Comparison of ENCODE assay signal across 13 mouse cellular contexts in genomic region chr15:11744903-11745302, GRCm38 (mm10).
A peak's percentile ranks its signal among the peaks of the same experiment; 100 is the strongest.
DNase-seq lines count a peak whose midpoint lies in the region; ATAC-seq and TF ChIP-seq lines count a peak whose summit lies in the region.
"Had no signal": no experiment of that assay in that cellular context is flagged by ENCODE, and none has a peak within 500 bp of the region (broad histone marks: within the 10 kb centered on the region; RNA-seq: fewer than 3 reads in every experiment).

No protein-coding gene starts in this region.

- no peaks in the 10 kb centered on the region for H3K9me3 ChIP-seq in intestine, embryonic 14.5 days (ENCODE audit: control insufficient read depth, low read length)
- no peaks in the 10 kb centered on the region for H3K9me3 ChIP-seq in intestine, postnatal 0 days (ENCODE audit: control insufficient read depth)
- no peaks in the 10 kb centered on the region for H3K9me3 ChIP-seq in intestine, embryonic 16.5 days (ENCODE audit: control insufficient read depth, low read length)
- H3K9me3 ChIP-seq in hindbrain, embryonic 10.5 days = no peaks in the 10 kb centered on the region

- H3K36me3 ChIP-seq in intestine, embryonic 14.5 days (ENCODE audit: control insufficient read depth, insufficient read depth, low read length) = no peaks in the 10 kb centered on the region
- no peaks in the 10 kb centered on the region for H3K36me3 ChIP-seq in intestine, postnatal 0 days (ENCODE audit: control insufficient read depth, insufficient read depth)
- H3K36me3 ChIP-seq in intestine, embryonic 16.5 days (ENCODE audit: control insufficient read depth, insufficient read depth, low read length) = no peaks in the 10 kb centered on the region
- no peaks in the 10 kb centered on the region for H3K36me3 ChIP-seq in hindbrain, embryonic 10.5 days

- H3K27ac ChIP-seq in intestine, embryonic 14.5 days (ENCODE audit: low read depth) = peak overlapping the region; percentile 90
- H3K27ac ChIP-seq in intestine, postnatal 0 days (ENCODE audit: low read depth, low read length) = no peak overlapping the region
- H3K27ac ChIP-seq in embryonic fibroblast, embryonic 13.5 days (ENCODE audit: insufficient read depth, low read length) = peak overlapping the region; percentile 61
- peak overlapping the region; percentile 89 for H3K27ac ChIP-seq in intestine, embryonic 16.5 days (ENCODE audit: low read length)
- H3K27ac ChIP-seq in hindbrain, embryonic 10.5 days = no peak overlapping the region

- H3K4me2 ChIP-seq in intestine, embryonic 14.5 days (ENCODE audit: low read length) = no peak overlapping the region
- no peak overlapping the region for H3K4me2 ChIP-seq in intestine, postnatal 0 days (replicated peaks; ENCODE audit: low read depth)
- H3K4me2 ChIP-seq in intestine, embryonic 16.5 days (ENCODE audit: low read depth, low read length) = no peak overlapping the region

- 21% methylated on average over 5 of the region's 5 CpGs for WGBS in intestine, embryonic 14.5 days
- 40% methylated on average over 5 of the region's 5 CpGs for WGBS in intestine, postnatal 0 days
- 37% methylated on average over 5 of the region's 5 CpGs for WGBS in intestine, embryonic 16.5 days
- 65% methylated on average over 5 of the region's 5 CpGs for WGBS in hindbrain, embryonic 10.5 days

- TF ChIP-seq CTCF in intestine, postnatal 0 days (IDR thresholded peaks at IDR 0.05; ENCODE audit: low read depth) = no peak
- no peak for TF ChIP-seq CTCF in embryonic fibroblast, embryonic 13.5 days (IDR thresholded peaks at IDR 0.05; ENCODE audit: borderline replicate concordance, insufficient read depth, low read length)

- no peaks in the 10 kb centered on the region for H3K27me3 ChIP-seq in intestine, embryonic 14.5 days (replicated peaks; ENCODE audit: control insufficient read depth, insufficient read depth, low read length)
- H3K27me3 ChIP-seq in intestine, postnatal 0 days (replicated peaks; ENCODE audit: control insufficient read depth, insufficient read depth, low read length) = no peaks in the 10 kb centered on the region
- no peaks in the 10 kb centered on the region for H3K27me3 ChIP-seq in intestine, embryonic 16.5 days (replicated peaks; ENCODE audit: control insufficient read depth, insufficient read depth, low read length)
- no peaks in the 10 kb centered on the region for H3K27me3 ChIP-seq in hindbrain, embryonic 10.5 days (ENCODE audit: insufficient read depth, poor library complexity, severe bottlenecking)

- DNase-seq in intestine, embryonic 14.5 days (ENCODE audit: low spot score) = no peak
- DNase-seq in NIH3T3 (ENCODE audit: low read depth) = peak; percentile 14
- DNase-seq in hindbrain, embryonic 10.5 days (ENCODE audit: low spot score) = no peak
- no peak for DNase-seq in retina, embryonic 14.5 days (ENCODE audit: low spot score)
- DNase-seq in right cerebral cortex, postnatal 4 days = no peak
- DNase-seq: adrenal gland, postnatal 25 days; gastrocnemius, postnatal 36 days; kidney, adult 9 months; layer of hippocampus, adult 9-11 months had no signal

- H3K4me3 ChIP-seq in intestine, embryonic 14.5 days (ENCODE audit: low read depth, low read length) = no peak overlapping the region
- H3K4me3 ChIP-seq in intestine, postnatal 0 days (ENCODE audit: low read depth, low read length) = no peak overlapping the region
- H3K4me3 ChIP-seq in embryonic fibroblast, embryonic 13.5 days (ENCODE audit: insufficient read depth, low read length) = no peak overlapping the region
- no peak overlapping the region for H3K4me3 ChIP-seq in intestine, embryonic 16.5 days (ENCODE audit: low read length)
- H3K4me3 ChIP-seq in hindbrain, embryonic 10.5 days = no peak overlapping the region

- TF ChIP-seq POLR2A in embryonic fibroblast, embryonic 13.5 days (IDR thresholded peaks at IDR 0.05; ENCODE audit: low read depth, low read length) = no peak

- H3K4me1 ChIP-seq in intestine, embryonic 14.5 days (replicated peaks; ENCODE audit: control insufficient read depth, insufficient read depth, low read length) = peaks cover 25% of the 10 kb centered on the region
- no peaks in the 10 kb centered on the region for H3K4me1 ChIP-seq in intestine, postnatal 0 days (replicated peaks; ENCODE audit: control insufficient read depth, insufficient read depth, low read length)
- H3K4me1 ChIP-seq in embryonic fibroblast, embryonic 13.5 days (ENCODE audit: control insufficient read depth, insufficient read depth, low read length) = peaks cover 11% of the 10 kb centered on the region
- peaks cover 23% of the 10 kb centered on the region; the same call in 1 of the 2 replicates for H3K4me1 ChIP-seq in intestine, embryonic 16.5 days (ENCODE audit: control insufficient read depth, insufficient read depth, low read length)
- peaks cover 14% of the 10 kb centered on the region for H3K4me1 ChIP-seq in hindbrain, embryonic 10.5 days (replicated peaks)

- no peak overlapping the region for H3K9ac ChIP-seq in intestine, embryonic 14.5 days (ENCODE audit: low read length)
- H3K9ac ChIP-seq in intestine, postnatal 0 days (ENCODE audit: low read depth, low read length) = no peak overlapping the region
- no peak overlapping the region for H3K9ac ChIP-seq in intestine, embryonic 16.5 days (ENCODE audit: low read depth, low read length)

- ATAC-seq in intestine, embryonic 14.5 days (replicated peaks; ENCODE audit: low FRiP score, low TSS enrichment, low read depth) = peak; percentile 83
- ATAC-seq in intestine, postnatal 0 days = no peak
- ATAC-seq in intestine, embryonic 16.5 days = peak; percentile 80
- ATAC-seq: forebrain, embryonic 14.5 days had no signal

Comparison
In these comparisons a context has a peak if more than half of its experiments do, and no peak if none do; other contexts are left out.
1. H3K27ac ChIP-seq: peak in intestine, embryonic 14.5 days (single experiment), embryonic fibroblast, embryonic 13.5 days (single experiment) and intestine, embryonic 16.5 days (single experiment); none in intestine, postnatal 0 days (single experiment) and hindbrain, embryonic 10.5 days (single experiment).